Mouse (Mus musculus) testis, adult 2 months (tissue): ENCODE measurements around the gene Il2rb. TPM values are rescaled to one million over a fixed set of nuclear protein-coding genes. Genes with fewer than 3 reads are reported as not detected.

Experiments used
- H3K27ac ChIP-seq: fragments of 200-500 bp; 2 replicates; pipeline ENCODE4 v1.5.1; 2012; ENCODE audit warnings: low read depth, low read length; ENCODE audit not compliant: control insufficient read depth, insufficient read depth
- H3K27me3 ChIP-seq: fragments of 200-500 bp; 2 replicates; pipeline ENCODE4 v1.6.1; 2012; ENCODE audit warnings: mild to moderate bottlenecking, low read length, moderate library complexity; ENCODE audit not compliant: control insufficient read depth, insufficient read depth
- H3K36me3 ChIP-seq: fragments of 200-500 bp; 2 replicates; pipeline ENCODE4 v1.6.1; 2012; ENCODE audit warnings: mild to moderate bottlenecking, low read length; ENCODE audit not compliant: control insufficient read depth, insufficient read depth
- H3K4me1 ChIP-seq: fragments of 200-500 bp; 2 replicates; pipeline ENCODE4 v1.6.1; 2012; ENCODE audit warnings: low read length; ENCODE audit not compliant: control insufficient read depth, insufficient read depth
- H3K4me3 ChIP-seq: fragments of 200-500 bp; 2 replicates; pipeline ENCODE4 v1.5.1; 2012; ENCODE audit warnings: low read depth, mild to moderate bottlenecking, low read length, moderate library complexity, mixed read lengths; ENCODE audit not compliant: control insufficient read depth
- CTCF ChIP-seq: fragments of 200-500 bp; IDR thresholded peaks from 2 replicates; pipeline ENCODE4 v1.5.1; 2012; ENCODE audit warnings: low read depth, mild to moderate bottlenecking, inconsistent platforms, low read length, moderate library complexity; ENCODE audit not compliant: control insufficient read depth, insufficient read depth, insufficient replicate concordance
- POLR2A ChIP-seq: fragments of 200-500 bp; IDR thresholded peaks from 2 replicates; pipeline ENCODE4 v1.6.1; 2012; ENCODE audit warnings: low read depth, mild to moderate bottlenecking, inconsistent platforms, low read length, moderate library complexity; ENCODE audit not compliant: control insufficient read depth
- polyA plus RNA-seq: library from polyadenylated mRNA; depleted of rRNA; stranded (reverse); fragments of >200 nt; gene quantifications from 2 replicates; pipeline ENCODE4 v1.2.3, GENCODE M21; 2012

The Il2rb gene
- polyA plus RNA-seq, 1 experiment = 0.47 TPM

DNA sequence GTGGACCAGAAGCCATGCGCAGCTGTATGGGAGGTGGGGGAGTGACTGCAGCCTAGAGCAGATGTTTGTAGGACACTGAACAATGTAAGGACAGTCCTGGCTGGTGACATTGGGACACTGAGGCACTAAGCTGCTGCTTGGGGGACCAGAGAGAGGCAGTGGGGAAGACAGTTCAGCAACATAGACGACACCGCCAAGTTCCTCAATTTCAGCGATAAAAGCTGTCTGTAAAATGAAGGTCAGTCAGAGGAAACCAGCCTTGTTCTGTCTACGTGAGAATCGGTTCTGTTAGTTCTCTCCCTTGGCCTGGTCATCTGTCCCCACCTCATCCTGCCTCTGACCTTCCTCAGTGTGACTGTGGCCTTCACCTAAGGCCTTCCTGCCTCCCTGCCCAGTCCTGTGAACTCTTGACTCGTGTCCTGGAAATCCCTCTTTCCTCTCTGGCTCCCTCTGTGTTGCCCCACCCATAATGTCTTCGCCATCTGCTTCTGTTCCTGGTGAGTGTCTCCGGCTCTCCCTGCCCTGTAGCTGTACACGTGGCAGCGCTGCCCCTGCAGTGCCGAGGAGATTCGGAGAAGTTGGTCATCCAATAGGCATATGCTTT, 25.1 kb upstream of the Il2rb start:
- Histone ChIP-seq H3K27ac (no peak overlapping the region), H3K4me1 (no peaks in the 10 kb centered on the region), H3K27me3 (no peaks in the 10 kb centered on the region), H3K36me3 (no peaks in the 10 kb centered on the region), H3K4me3 (no peak overlapping the region)
- TF ChIP-seq CTCF (no peak), POLR2A (no peak)

DNA sequence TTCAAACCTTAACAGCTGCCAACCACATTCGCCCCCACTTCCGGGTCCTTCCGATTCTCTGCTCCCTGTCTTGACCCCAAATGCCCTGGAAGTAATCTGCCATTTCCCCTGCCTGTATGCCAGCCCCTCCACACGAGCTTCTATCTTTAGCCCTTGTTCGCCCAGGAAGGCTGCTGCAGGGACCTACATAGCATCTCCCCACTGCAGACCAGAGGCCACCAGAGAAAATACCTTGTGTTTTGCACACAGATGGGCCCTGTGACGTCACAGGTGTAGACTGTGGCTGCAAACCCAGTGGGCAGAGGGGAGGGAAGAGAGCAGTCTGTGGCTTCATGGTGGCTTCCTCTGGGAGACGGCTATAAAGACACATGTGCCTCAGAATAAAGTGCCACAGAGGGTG, 23.1 kb upstream of the Il2rb start:
- peak overlapping the region; percentile 30 for H3K4me3 ChIP-seq
- H3K36me3 ChIP-seq = no peaks in the 10 kb centered on the region
- H3K27ac ChIP-seq = no peak overlapping the region
- H3K27me3 ChIP-seq = no peaks in the 10 kb centered on the region
- no peak for TF ChIP-seq CTCF
- TF ChIP-seq POLR2A = no peak
- no peaks in the 10 kb centered on the region for H3K4me1 ChIP-seq

DNA sequence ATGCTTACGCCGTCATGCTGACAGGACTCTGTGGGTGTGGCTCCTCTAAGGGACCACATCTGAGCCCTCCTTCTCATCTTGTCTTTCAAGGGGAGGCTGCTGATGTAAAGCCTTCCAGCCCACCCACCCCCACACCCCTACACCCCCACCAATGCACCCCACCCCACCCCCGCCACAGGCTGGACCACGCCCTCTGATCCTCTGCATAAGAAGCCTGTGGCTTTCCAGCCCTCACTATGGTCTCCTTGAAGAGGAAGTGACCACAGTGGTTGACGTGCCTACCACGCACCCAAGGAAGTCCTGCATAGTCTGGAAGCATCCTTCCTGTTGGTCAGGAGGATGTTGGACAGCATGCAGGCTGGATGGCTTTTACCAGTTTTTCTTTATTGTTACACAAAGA, 20.7 kb upstream of the Il2rb start:
- TF ChIP-seq POLR2A (no peak), CTCF (no peak)
- Histone ChIP-seq H3K36me3 (no peaks in the 10 kb centered on the region), H3K27ac (no peak overlapping the region), H3K27me3 (no peaks in the 10 kb centered on the region), H3K4me1 (peaks cover 3% of the 10 kb centered on the region), H3K4me3 (no peak overlapping the region)

DNA sequence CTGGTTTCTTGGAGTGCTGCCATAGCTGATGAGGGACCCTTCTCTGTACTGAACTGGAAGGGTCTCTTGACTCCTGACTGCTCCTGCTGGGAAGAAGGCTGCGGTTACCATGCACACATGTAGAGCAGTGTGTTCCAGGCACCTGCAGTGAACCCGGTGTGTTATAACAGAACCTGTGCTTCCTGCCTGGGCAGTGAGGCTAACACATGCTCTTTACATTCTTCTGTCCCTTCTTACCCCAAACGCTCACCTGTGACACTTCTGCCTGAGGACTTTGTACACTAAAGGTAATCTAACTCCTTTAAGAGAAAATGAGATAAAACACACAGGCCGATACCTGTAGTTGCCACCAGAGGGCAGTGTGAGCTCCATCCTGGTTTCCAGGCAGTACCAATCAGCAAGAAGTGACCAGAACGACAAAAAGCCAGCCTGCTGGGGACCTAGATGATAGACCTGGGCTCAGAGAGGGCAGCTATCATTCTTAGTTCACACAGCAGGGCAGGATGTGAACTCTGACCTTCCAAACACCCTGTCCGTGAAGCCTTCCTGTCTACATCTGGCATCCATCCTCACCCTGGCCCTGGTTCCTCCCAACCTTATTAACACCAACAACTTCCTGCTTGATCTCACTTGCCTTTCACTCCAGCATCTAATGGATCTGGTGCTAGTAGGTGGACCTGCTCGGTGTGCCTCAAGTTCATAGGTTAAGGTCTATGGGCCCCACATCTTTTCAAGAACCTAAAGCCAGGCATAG, 19.5 kb upstream of the Il2rb start:
- no peak overlapping the region for H3K4me3 ChIP-seq
- H3K27ac ChIP-seq = no peak overlapping the region
- TF ChIP-seq CTCF (peak; percentile 78; the same call in 1 of the 2 replicates), POLR2A (no peak)
- H3K4me1 ChIP-seq = peaks cover 10% of the 10 kb centered on the region
- no peaks in the 10 kb centered on the region for H3K27me3 ChIP-seq
- no peaks in the 10 kb centered on the region for H3K36me3 ChIP-seq

DNA sequence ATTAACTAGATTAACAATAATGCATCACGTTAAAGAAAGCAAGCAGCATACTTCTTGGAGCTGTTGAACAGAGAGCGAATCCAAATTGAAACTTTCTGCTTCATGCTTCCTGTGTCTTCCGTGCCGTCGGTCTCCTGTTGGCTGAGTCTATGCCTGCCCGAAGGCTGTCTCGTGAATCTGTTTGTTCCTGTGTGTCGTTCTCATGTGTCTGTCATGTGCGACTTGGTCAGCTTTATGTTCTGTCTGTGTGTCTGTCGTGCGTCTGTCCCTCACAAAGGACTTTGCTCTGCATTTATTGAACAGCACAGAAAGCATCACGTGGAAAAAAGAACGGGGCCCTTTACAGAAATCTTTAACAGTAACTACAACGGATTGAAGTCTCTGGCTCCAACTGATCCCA, 17.9 kb upstream of the Il2rb start:
- peaks cover 12% of the 10 kb centered on the region for H3K4me1 ChIP-seq

DNA sequence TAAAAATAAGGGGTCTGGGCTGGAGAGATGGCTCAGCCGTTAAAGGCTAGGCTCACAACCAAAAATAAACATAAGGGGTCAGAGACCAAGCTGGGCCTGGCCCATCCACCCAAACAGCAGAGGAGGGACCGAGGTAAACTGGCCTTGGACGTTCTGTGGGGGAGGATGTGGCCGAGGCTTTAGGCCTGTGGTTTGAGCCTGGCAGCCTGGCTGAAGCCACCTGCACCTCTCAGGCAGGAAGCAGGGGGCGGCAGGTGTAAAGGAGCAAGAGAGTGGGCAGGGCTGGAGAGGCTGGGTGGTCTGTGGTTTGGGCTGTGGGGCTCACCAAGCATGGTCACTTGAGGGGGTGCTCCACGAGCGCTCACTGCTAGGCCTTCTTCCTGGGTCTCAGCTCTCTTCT, 16.9 kb upstream of the Il2rb start:
- TF ChIP-seq CTCF = no peak
- no peak for TF ChIP-seq POLR2A

More for the DNA sequence above, 17.9 kb upstream of the Il2rb start:
- TF ChIP-seq CTCF (no peak), POLR2A (no peak)
- no peaks in the 10 kb centered on the region for H3K27me3 ChIP-seq
- no peak overlapping the region for H3K27ac ChIP-seq
- H3K4me3 ChIP-seq = no peak overlapping the region
- no peaks in the 10 kb centered on the region for H3K36me3 ChIP-seq

DNA sequence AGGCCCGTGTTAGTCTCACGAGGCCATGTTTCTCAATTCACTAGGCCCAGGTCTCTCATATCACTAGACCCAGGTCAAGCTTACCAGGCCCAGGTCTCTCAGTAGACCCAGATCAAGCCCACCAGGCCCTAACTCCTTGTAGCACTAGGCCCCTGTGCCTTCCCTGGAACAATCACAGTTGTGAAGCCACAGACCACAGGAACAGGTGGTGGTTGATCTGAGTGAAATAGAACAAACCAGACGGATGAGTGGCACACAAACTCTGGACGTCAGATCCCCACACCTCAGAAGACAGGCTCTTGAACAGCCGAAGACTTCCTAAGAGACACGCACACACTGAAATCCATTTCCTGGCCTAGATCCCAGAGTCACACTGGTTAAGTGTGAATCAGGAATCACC, 15.7 kb upstream of the Il2rb start:
- no peak overlapping the region for H3K27ac ChIP-seq
- peaks cover 12% of the 10 kb centered on the region for H3K4me1 ChIP-seq
- no peak overlapping the region for H3K4me3 ChIP-seq
- H3K36me3 ChIP-seq = no peaks in the 10 kb centered on the region
- H3K27me3 ChIP-seq = no peaks in the 10 kb centered on the region
- TF ChIP-seq CTCF (no peak), POLR2A (no peak)

More for the DNA sequence above, 16.9 kb upstream of the Il2rb start:
- H3K36me3 ChIP-seq = no peaks in the 10 kb centered on the region
- no peak overlapping the region for H3K4me3 ChIP-seq
- H3K27ac ChIP-seq = no peak overlapping the region
- no peaks in the 10 kb centered on the region for H3K27me3 ChIP-seq
- peaks cover 12% of the 10 kb centered on the region for H3K4me1 ChIP-seq
